Mouse (Mus musculus) kidney, adult 2 months (tissue): ENCODE measurements around the gene Col6a2. TPM values are rescaled to one million over a fixed set of nuclear protein-coding genes. Genes with fewer than 3 reads are reported as not detected.
A peak's percentile ranks its signal among the peaks of the same experiment; 100 is the strongest.

Source experiments
- DNase-seq: peaks from one replicate; pipeline ENCODE4 v3.0.0; 2021
- H3K27ac ChIP-seq: fragments of 200-500 bp; 2 replicates; pipeline ENCODE4 v1.5.1; 2012; ENCODE audit warnings: low read depth, low read length, control low read depth, inconsistent platforms; ENCODE audit not compliant: insufficient read depth
- H3K27me3 ChIP-seq: fragments of 200-500 bp; replicated peaks from 2 replicates; pipeline ENCODE4 v1.6.1; 2012; ENCODE audit warnings: mild to moderate bottlenecking, moderate library complexity, low read length, inconsistent platforms; ENCODE audit not compliant: control insufficient read depth, insufficient read depth
- H3K36me3 ChIP-seq: fragments of 200-500 bp; 2 replicates; pipeline ENCODE4 v1.6.1; 2012; ENCODE audit warnings: mild to moderate bottlenecking, moderate library complexity, low read length, inconsistent platforms; ENCODE audit not compliant: control insufficient read depth, insufficient read depth
- H3K4me1 ChIP-seq: fragments of 200-500 bp; 2 replicates; pipeline ENCODE4 v1.6.1; 2011; ENCODE audit warnings: low read length; ENCODE audit not compliant: control insufficient read depth, insufficient read depth
- H3K4me3 ChIP-seq: fragments of 200-500 bp; 2 replicates; pipeline ENCODE4 v1.5.1; 2011; ENCODE audit warnings: mild to moderate bottlenecking, low read depth, low read length, control low read depth; ENCODE audit not compliant: insufficient read depth
- CTCF ChIP-seq: fragments of 200-500 bp; conservative IDR thresholded peaks from 2 replicates; pipeline ENCODE4 v1.5.1; 2011; ENCODE audit warnings: low read depth, mild to moderate bottlenecking, control low read depth, low read length, moderate library complexity, mixed read lengths; ENCODE audit not compliant: insufficient read depth, insufficient read length
- POLR2A ChIP-seq: fragments of 200-500 bp; IDR thresholded peaks from one replicate; pipeline ENCODE4 v1.6.1; 2011; ENCODE audit warnings: low read depth, low read length, control low read depth
- WGBS: fragments of 180-500 bp; shearing (Covaris S2); methylation state at CpG from one replicate; pipeline ENCODE4 v1.1.7; 2018; 5-methylcytosine and 5-hydroxymethylcytosine counted together
- polyA plus RNA-seq: library from polyadenylated mRNA; depleted of rRNA; stranded (reverse); fragments of >200 nt; gene quantifications from 2 replicates; pipeline ENCODE4 v1.2.3, GENCODE M21; 2012; rRNA removed

Gene Col6a2
- polyA plus RNA-seq, 1 experiment = 23.4 TPM

GRCm38 (mm10) chr10:76550458-76550857 is 73.0 kb downstream of the Col6a2 start:
- Histone ChIP-seq H3K4me1 (no peaks in the 10 kb centered on the region), H3K4me3 (no peak overlapping the region), H3K27ac (no peak overlapping the region), H3K36me3 (no peaks in the 10 kb centered on the region), H3K27me3 (no peaks in the 10 kb centered on the region)
- peak; percentile 17 for DNase-seq
- peak; percentile 52 for TF ChIP-seq CTCF
- no peak for TF ChIP-seq POLR2A
- WGBS = 90% methylated on average over 5 of the region's 5 CpGs

GRCm38 (mm10) chr10:76548218-76548617 is 75.2 kb downstream of the Col6a2 start:
- TF ChIP-seq POLR2A (no peak), CTCF (no peak)
- WGBS = 82% methylated on average over 8 of the region's 8 CpGs
- Histone ChIP-seq H3K27me3 (no peaks in the 10 kb centered on the region), H3K27ac (no peak overlapping the region), H3K4me1 (no peaks in the 10 kb centered on the region), H3K4me3 (no peak overlapping the region), H3K36me3 (no peaks in the 10 kb centered on the region)
- DNase-seq = no peak

- peak; percentile 42 for DNase-seq
- no peaks in the 10 kb centered on the region for H3K27me3 ChIP-seq
- WGBS = 35% methylated on average over 8 of the region's 8 CpGs
- TF ChIP-seq CTCF (no peak), POLR2A (no peak)
- no peak overlapping the region for H3K27ac ChIP-seq
- H3K4me1 ChIP-seq = no peaks in the 10 kb centered on the region
- H3K4me3 ChIP-seq = no peak overlapping the region
- H3K36me3 ChIP-seq = no peaks in the 10 kb centered on the region
Measured at GRCm38 (mm10) chr10:76546566-76546965, 76.9 kb downstream of the Col6a2 start.

Other genes with a start within 250 kb of the Col6a2 start
- gene AC141477.1, start 183.2 kb downstream of the Col6a2 start, polyA plus RNA-seq = not detected in 2 replicates
- gene Pcnt, start 180.8 kb downstream of the Col6a2 start, polyA plus RNA-seq = 14.6 and 14.9 TPM in 2 replicates
- gene 2610028H24Rik, start 174.5 kb downstream of the Col6a2 start, polyA plus RNA-seq = 0.08 and 0.12 TPM in 2 replicates
- 16.6 and 18.3 TPM in 2 replicates for gene Mcm3ap, start 154.7 kb downstream of the Col6a2 start, polyA plus RNA-seq
- 3.1 and 3.3 TPM in 2 replicates for gene Ybey, start 154.5 kb downstream of the Col6a2 start, polyA plus RNA-seq
- gene Lss, start 92.0 kb downstream of the Col6a2 start, polyA plus RNA-seq = 18.9 and 21.4 TPM in 2 replicates
- 0.14 and 0.19 TPM in 2 replicates for gene Spatc1l, start 61.4 kb downstream of the Col6a2 start, polyA plus RNA-seq
- gene Ftcd, start 48.0 kb downstream of the Col6a2 start, polyA plus RNA-seq = 4.0 and 6.2 TPM in 2 replicates
- gene Col6a1, start 102.5 kb upstream of the Col6a2 start, polyA plus RNA-seq = 33.2 and 39.1 TPM in 2 replicates